Mouse (Mus musculus) forelimb bud, embryonic 11.5 days (tissue): Measurements from ENCODE around the gene Dapk1.

Experiments used
- DNase-seq: peaks from one replicate; pipeline ENCODE4 v3.0.0-alpha.2; 2012; ENCODE audit warnings: low read depth, low spot score

Gene Dapk1

GRCm38 (mm10) chr13:60738429-60738828, 136.7 kb downstream of the Dapk1 start:
- DNase-seq, result peak; percentile 89

- DNase-seq, result no peak
Measured at GRCm38 (mm10) chr13:60740248-60740647, 138.5 kb downstream of the Dapk1 start.

- no peak for DNase-seq
Measured at GRCm38 (mm10) chr13:60742611-60743010, 140.9 kb downstream of the Dapk1 start.

GRCm38 (mm10) chr13:60743381-60744077, 141.8 kb downstream of the Dapk1 start:
- no peak for DNase-seq

GRCm38 (mm10) chr13:60744078-60744460, 142.3 kb downstream of the Dapk1 start:
- DNase-seq, result peak; percentile 77

GRCm38 (mm10) chr13:60744736-60745135, 143.0 kb downstream of the Dapk1 start:
- no peak for DNase-seq

GRCm38 (mm10) chr13:60745358-60745757, 143.6 kb downstream of the Dapk1 start:
- DNase-seq, result no peak

- DNase-seq, result peak; percentile 51
Measured at GRCm38 (mm10) chr13:60746271-60746670, 144.5 kb downstream of the Dapk1 start.

- no peak for DNase-seq
Measured at GRCm38 (mm10) chr13:60747201-60747600, 145.5 kb downstream of the Dapk1 start.

GRCm38 (mm10) chr13:60748556-60748955, 146.8 kb downstream of the Dapk1 start:
- peak; percentile 20 for DNase-seq

GRCm38 (mm10) chr13:60750930-60751329, 149.2 kb downstream of the Dapk1 start:
- DNase-seq, result no peak

GRCm38 (mm10) chr13:60753216-60753615, 151.5 kb downstream of the Dapk1 start:
- DNase-seq, result no peak

GRCm38 (mm10) chr13:60755251-60755650, 153.5 kb downstream of the Dapk1 start:
- DNase-seq, result no peak

- DNase-seq, result no peak
Measured at GRCm38 (mm10) chr13:60757292-60757691, 155.5 kb downstream of the Dapk1 start.

- DNase-seq, result peak; percentile 43
Measured at GRCm38 (mm10) chr13:60759136-60759535, 157.4 kb downstream of the Dapk1 start.

- DNase-seq, result no peak
Measured at GRCm38 (mm10) chr13:60760392-60760791, 158.6 kb downstream of the Dapk1 start.

GRCm38 (mm10) chr13:60761161-60761560, 159.4 kb downstream of the Dapk1 start:
- no peak for DNase-seq

GRCm38 (mm10) chr13:60780534-60780933, 178.8 kb downstream of the Dapk1 start:
- no peak for DNase-seq

- DNase-seq, result no peak
Measured at GRCm38 (mm10) chr13:60783301-60783700, 181.6 kb downstream of the Dapk1 start.

- no peak for DNase-seq
Measured at GRCm38 (mm10) chr13:60786264-60786663, 184.5 kb downstream of the Dapk1 start, which contains the start of gene BC051665. TSS of gene BC051665 (minus strand) at chr13:60786364.

- no peak for DNase-seq
Measured at GRCm38 (mm10) chr13:60789466-60789865, 187.7 kb downstream of the Dapk1 start.

GRCm38 (mm10) chr13:60802749-60803148, 201.0 kb downstream of the Dapk1 start, which contains the start of gene Ctsll3:
TSS of gene Ctsll3 (minus strand) at chr13:60802849.
- DNase-seq, result no peak

- DNase-seq, result no peak
Measured at GRCm38 (mm10) chr13:60809690-60810089, 207.9 kb downstream of the Dapk1 start.

GRCm38 (mm10) chr13:60812768-60813167, 211.0 kb downstream of the Dapk1 start:
- DNase-seq, result no peak
